Mouse (Mus musculus) embryonic fibroblast, embryonic 13.5 days (primary cell): ENCODE results near the gene Sox8.

Experiments used
- CTCF ChIP-seq: IDR thresholded peaks from 2 replicates; pipeline ENCODE4 v1.5.1; 2011; ENCODE audit warnings: mild to moderate bottlenecking, control low read depth, low read length, moderate library complexity, borderline replicate concordance; ENCODE audit not compliant: insufficient read depth
- POLR2A ChIP-seq: IDR thresholded peaks from 2 replicates; pipeline ENCODE4 v1.6.1; 2011; ENCODE audit warnings: low read depth, mild to moderate bottlenecking, control low read depth, low read length, moderate library complexity

- no peak for TF ChIP-seq POLR2A
- no peak for TF ChIP-seq CTCF
Observed at GRCm38 (mm10) chr17:25571453-25571820, 951 bp upstream of the Sox8 start.
